Mouse (Mus musculus): ENCODE results near the gene Zfp503.

DNA sequence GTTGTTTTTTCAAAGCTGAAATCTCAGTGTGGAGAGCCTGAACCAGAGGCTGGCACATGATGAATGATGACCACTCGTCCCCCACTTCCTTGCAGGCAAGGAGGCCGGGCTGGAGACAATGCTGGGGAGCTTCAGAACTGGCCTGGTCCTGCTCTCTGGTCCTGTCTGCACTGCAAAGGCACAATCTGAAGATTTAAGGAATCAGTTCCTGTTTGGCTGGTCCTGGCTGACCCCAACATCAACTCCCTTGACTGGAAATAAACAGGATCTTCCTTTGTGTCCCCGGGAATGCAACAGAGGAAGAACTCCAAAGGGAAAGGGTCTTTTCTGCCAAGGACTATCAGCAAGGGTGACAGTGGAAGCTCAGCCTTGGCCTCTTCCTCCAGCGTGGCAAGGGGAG, 25.4 kb upstream of the Zfp503 start:
- TF ChIP-seq CTCF (conservative IDR thresholded peaks at IDR 0.05; ENCODE audit: insufficient read depth, insufficient read length, low read depth, low read length): no peak
- TF ChIP-seq POLR2A (IDR thresholded peaks at IDR 0.05; ENCODE audit: low read depth, low read length): no peak
